Mouse (Mus musculus) inflammation-experienced regulatory T-cells, adult 6 months (primary cell): Measurements from ENCODE around the gene Spg7. TPM values are rescaled to one million over a fixed set of nuclear protein-coding genes. Genes with fewer than 3 reads are reported as not detected.
"Not testable (repeated sequence)": the region's sequence is repeated elsewhere in the genome, so short reads cannot be mapped to it uniquely, and the experiment has no call there.

ENCODE experiments used
- ATAC-seq: one replicate; pipeline ENCODE4 v1.8.0; 2017
- polyA plus RNA-seq, 3 experiments: library from polyadenylated mRNA; unstranded; fragments of 100-300 nt; shearing (Covaris generic); gene quantifications; one replicate each; pipeline ENCODE4 v1.2.1; 2017

Spg7 gene
- polyA plus RNA-seq, 3 experiments from 2014 or later: 16.5 to 35.2 (median 19.0) TPM

GRCm38 (mm10) chr8:123100288-123100687, 37.5 kb downstream of the Spg7 start:
- no peak for ATAC-seq

GRCm38 (mm10) chr8:123101244-123101643, 38.5 kb downstream of the Spg7 start:
- ATAC-seq: no peak

- ATAC-seq: peak; percentile 49
These were observed 39.3 kb downstream of the Spg7 start, which contains the start of gene Rpl13 for GRCm38 (mm10) chr8:123101735-123102685. Gene Rpl13 (plus strand): TSS chr8:123102350.

- not testable (repeated sequence) for ATAC-seq
These were observed 40.1 kb downstream of the Spg7 start for GRCm38 (mm10) chr8:123102855-123103254.

- ATAC-seq: no peak
These were observed 40.5 kb downstream of the Spg7 start for GRCm38 (mm10) chr8:123103285-123103684.

GRCm38 (mm10) chr8:123104046-123104767, 41.5 kb downstream of the Spg7 start:
- no peak for ATAC-seq

GRCm38 (mm10) chr8:123105553-123106326, 43.0 kb downstream of the Spg7 start:
- ATAC-seq: peak; percentile 26

- no peak for ATAC-seq
These were observed 43.8 kb downstream of the Spg7 start for GRCm38 (mm10) chr8:123106531-123106930.

- no peak for ATAC-seq
These were observed 45.3 kb downstream of the Spg7 start for GRCm38 (mm10) chr8:123108010-123108409.

- ATAC-seq: no peak
These were observed 46.2 kb downstream of the Spg7 start for GRCm38 (mm10) chr8:123108953-123109352.

- peak; percentile 60 for ATAC-seq
These were observed 47.9 kb downstream of the Spg7 start for GRCm38 (mm10) chr8:123110649-123111048.

GRCm38 (mm10) chr8:123112892-123113291, 50.1 kb downstream of the Spg7 start:
- ATAC-seq: no peak

- peak; percentile 60 for ATAC-seq
These were observed 51.2 kb downstream of the Spg7 start for GRCm38 (mm10) chr8:123113908-123114469.

- no peak for ATAC-seq
These were observed 51.9 kb downstream of the Spg7 start for GRCm38 (mm10) chr8:123114644-123115043.

GRCm38 (mm10) chr8:123117127-123117731, 54.5 kb downstream of the Spg7 start, which contains the start of gene Cpne7:
Gene Cpne7 (plus strand): TSS chr8:123117374.
- ATAC-seq: peak; percentile 27

- ATAC-seq: no peak
These were observed 55.0 kb downstream of the Spg7 start for GRCm38 (mm10) chr8:123117744-123118143.

- no peak for ATAC-seq
These were observed 59.3 kb downstream of the Spg7 start for GRCm38 (mm10) chr8:123122059-123122458.

GRCm38 (mm10) chr8:123122670-123123069, 59.9 kb downstream of the Spg7 start:
- no peak for ATAC-seq

- ATAC-seq: no peak
These were observed 63.6 kb downstream of the Spg7 start for GRCm38 (mm10) chr8:123126193-123126816.

GRCm38 (mm10) chr8:123131041-123131440, 68.3 kb downstream of the Spg7 start:
- ATAC-seq: no peak

- ATAC-seq: no peak
These were observed 70.2 kb downstream of the Spg7 start for GRCm38 (mm10) chr8:123132953-123133352.
